Mouse (Mus musculus) bone marrow macrophage, adult 2 months (primary cell): Measurements from ENCODE around the gene Adal.
"Not testable (repeated sequence)": the region's sequence is repeated elsewhere in the genome, so short reads cannot be mapped to it uniquely, and the experiment has no call there.

Experiments used
- CTCF ChIP-seq: IDR thresholded peaks from 2 replicates; pipeline ENCODE4 v1.5.1; 2012; ENCODE audit warnings: low read depth, mild to moderate bottlenecking, low read length, moderate library complexity
- POLR2A ChIP-seq: IDR thresholded peaks from 2 replicates; pipeline ENCODE4 v1.6.1; 2012; ENCODE audit warnings: mild to moderate bottlenecking, low read depth, low read length, borderline replicate concordance

- not testable (repeated sequence) for TF ChIP-seq CTCF, POLR2A
Measured at GRCm38 (mm10) chr2:121126302-121126701, 13.9 kb upstream of the Adal start.
